Mouse (Mus musculus): ENCODE measurements around the gene Mup6. TPM values are rescaled to one million over a fixed set of nuclear protein-coding genes. Genes with fewer than 3 reads are reported as not detected.

Mup6 gene
- polyA plus RNA-seq, 1 experiment from 2014 or later: not detected

Other genes with a start within 250 kb of the Mup6 start
- 84.8 and 88.9 TPM in 2 replicates for gene Inip, start 162.7 kb upstream of the Mup6 start, polyA plus RNA-seq (2016; fragmentation: Nextera tagmentation; extraction: Ambion mirVana)
- 5.3 and 5.9 TPM in 2 replicates for gene Snx30, start 158.5 kb upstream of the Mup6 start, polyA plus RNA-seq (2016; fragmentation: Nextera tagmentation; extraction: Ambion mirVana)
- gene Slc46a2, start 49.2 kb upstream of the Mup6 start, polyA plus RNA-seq (2016; fragmentation: Nextera tagmentation; extraction: Ambion mirVana): not detected in 2 replicates
- not detected in 2 replicates for gene Mup4, start 3.6 kb upstream of the Mup6 start, polyA plus RNA-seq (2016; fragmentation: Nextera tagmentation; extraction: Ambion mirVana)
- not detected in 2 replicates for gene Mup7, start 106.2 kb downstream of the Mup6 start, polyA plus RNA-seq (2016; fragmentation: Nextera tagmentation; extraction: Ambion mirVana)
- gene Mup2, start 190.0 kb downstream of the Mup6 start, polyA plus RNA-seq (2016; fragmentation: Nextera tagmentation; extraction: Ambion mirVana): not detected in 2 replicates

All from limb, embryonic 10.5 days (tissue).